Mouse (Mus musculus): Measurements from ENCODE around the gene B3gnt2.

Gene B3gnt2

DNA sequence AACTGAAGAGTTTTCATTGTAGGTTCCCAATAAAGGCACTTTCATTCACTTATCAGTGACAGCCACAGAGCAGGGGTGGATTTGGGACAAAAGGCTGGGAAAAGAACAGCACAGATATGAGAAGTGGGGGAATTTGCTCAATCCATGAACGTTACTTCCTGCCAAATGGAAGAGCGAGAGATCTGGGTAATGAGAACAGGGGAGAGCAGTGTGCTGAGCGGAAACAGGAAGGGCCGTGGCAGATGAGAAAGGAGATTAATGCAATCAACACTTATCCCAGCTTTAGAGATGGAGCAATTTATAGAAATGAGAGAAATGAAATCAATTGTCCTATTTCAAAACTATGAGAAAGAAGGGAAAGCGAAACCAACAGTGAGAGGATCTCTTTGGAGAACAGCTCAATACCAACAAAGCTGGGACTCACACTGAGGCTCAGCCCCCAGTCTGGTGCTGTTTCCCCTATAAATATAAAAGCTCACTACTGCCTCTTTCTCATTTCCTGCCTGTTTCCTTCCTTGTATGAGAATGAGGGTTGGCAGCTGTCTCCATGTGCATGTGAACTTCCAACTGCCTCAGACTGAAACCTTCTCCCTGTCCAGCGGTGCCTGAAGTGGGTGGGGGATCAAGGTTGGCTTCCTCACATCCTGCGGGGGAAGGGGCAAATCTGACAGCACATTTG is 11.0 kb upstream of the B3gnt2 start:
- DNase-seq (ENCODE audit: low read depth, low spot score): no peak

DNA sequence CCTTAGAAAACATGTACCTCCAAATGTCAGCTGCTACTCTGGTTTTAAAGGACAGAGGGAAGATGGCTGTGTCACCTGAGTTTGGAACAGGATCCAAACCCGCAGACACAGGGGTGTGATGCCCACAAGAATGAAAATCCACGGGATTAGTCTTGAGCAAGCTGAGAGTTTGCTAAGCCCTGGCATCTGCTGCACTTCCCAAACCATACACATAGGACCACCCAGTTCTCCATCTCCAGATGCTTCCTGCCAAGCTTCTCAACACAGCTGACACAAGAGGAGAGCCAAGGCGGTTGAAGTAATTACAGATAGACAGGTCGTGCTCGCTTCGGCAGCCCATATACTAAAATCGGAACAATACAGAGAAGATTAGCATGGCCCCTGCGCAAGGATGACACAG is 7.8 kb upstream of the B3gnt2 start:
- DNase-seq (ENCODE audit: low read depth, low spot score): no peak

DNA sequence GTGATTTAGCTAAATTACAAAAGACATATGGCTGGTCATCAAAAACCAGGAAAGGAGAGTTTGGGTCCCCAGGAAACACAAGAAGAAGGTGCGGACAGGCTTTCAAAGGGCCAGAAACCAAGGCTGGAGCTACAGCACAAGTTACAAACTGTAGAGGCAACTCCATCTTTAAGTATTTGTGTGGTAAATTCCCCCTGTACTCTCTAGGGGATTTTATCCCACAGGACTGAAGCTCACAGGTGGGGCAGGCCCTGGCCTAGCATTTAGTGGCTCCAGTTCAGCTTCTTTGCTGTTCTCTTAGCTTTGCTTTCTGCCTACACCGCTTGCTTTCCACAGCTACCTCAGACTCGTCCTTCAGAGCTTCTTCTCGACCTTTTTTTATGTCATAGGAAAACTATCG is 6.9 kb upstream of the B3gnt2 start:
- no peak for DNase-seq (ENCODE audit: low read depth, low spot score)

DNA sequence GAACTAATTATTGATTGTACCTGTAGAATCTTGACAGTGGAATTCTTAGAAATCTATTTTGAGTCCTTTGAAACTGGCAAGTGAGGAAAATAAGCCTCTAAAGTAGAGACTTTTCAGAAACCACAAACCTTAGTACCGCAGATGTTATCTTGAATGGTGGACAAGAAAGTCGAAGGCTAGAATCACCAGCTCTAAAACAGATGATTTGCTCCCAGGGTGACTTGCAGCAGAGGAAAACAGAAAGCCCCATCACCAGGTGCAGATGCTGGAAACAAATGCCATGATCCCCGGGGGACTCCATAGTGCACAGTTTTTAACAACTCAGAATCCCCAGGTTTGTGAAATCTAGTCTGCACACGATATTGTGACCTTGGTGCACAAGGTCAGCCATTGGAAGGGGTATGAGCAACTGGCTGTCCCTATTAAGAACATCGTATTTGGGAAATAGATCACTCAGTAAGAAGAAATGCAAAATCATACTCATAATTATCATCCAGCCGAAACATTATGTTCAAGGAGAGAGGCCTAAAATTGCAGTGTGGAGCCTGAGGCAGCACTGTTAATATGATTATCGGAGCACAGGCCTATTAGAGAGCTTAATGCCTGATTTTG is 5.0 kb upstream of the B3gnt2 start:
- DNase-seq (ENCODE audit: low read depth, low spot score): no peak

DNA sequence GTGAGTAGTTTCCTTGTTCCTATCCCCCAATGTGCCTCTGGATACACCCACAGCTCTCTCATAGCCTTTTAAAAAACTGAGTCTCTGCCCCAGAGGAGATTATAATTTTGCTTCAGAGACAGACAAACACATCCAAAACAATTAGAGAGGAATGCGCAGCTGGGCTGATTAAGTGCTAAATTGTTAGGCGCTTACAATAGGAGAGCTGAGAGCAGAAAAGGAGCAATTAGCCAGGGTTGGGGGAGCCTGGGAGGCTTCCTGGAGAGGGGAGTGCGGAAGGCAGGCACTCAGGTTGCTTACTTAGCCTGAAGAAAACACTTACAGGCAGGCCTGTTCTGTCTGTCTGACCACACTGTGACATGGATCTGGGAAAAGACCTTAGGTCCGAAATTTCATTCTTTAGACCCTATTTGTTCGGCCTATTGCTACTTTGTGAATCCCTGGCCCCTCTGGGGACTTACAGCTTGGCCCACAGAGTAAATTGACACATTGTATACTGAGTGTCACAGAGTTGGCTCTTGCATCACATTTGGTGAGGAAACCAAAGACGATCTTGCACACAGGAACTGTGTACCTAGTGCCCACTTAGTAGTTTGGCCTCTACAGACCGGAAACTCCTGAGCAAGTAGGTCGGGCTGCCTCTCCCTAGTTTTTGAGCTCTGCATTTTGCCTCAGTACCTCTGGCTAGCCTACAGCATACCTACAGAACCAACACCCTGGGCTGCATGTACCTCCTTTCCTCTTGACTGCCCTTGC is 3.7 kb upstream of the B3gnt2 start:
- DNase-seq (ENCODE audit: low read depth, low spot score): no peak

DNA sequence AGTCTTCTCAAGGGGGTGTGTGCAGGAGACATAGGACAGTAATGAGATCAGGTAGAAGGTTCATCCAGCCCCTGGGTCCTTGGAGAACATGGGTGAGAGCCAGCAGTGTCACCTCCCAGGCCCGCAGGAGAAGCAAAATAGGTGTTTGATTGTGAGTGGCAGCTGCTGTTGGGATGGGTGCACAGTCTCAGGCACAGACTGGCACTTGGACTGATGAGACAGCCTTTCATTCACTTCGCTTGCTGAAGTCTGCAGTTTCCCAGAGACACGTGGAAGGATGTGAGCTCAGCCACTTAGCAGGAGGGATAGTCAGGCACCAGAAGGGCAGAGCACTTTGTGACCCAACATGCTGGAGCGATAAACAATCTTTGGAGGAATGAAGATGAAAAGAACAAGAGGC is 2.8 kb upstream of the B3gnt2 start:
- DNase-seq (ENCODE audit: low read depth, low spot score): no peak

DNA sequence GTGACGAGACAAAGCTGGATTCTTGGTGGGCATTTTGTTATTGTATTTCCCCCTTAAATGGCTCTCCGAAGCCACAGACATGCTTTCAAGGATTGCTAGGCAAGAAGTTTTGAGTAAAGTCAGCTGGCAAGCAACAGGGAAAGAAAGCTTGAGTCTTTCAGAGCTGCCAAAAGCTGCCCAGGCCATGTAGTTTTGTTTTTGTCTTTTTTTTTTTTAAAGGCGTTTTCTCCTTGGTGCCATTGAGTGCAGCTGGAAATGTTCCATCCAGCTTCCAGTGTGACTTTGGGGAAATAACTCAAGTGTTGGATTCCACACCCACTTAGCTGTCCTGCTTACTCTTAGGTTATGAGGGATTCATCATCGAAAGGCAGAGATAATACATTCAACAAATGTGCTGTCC is 554 bp upstream of the B3gnt2 start:
- DNase-seq (ENCODE audit: low read depth, low spot score): no peak

DNA sequence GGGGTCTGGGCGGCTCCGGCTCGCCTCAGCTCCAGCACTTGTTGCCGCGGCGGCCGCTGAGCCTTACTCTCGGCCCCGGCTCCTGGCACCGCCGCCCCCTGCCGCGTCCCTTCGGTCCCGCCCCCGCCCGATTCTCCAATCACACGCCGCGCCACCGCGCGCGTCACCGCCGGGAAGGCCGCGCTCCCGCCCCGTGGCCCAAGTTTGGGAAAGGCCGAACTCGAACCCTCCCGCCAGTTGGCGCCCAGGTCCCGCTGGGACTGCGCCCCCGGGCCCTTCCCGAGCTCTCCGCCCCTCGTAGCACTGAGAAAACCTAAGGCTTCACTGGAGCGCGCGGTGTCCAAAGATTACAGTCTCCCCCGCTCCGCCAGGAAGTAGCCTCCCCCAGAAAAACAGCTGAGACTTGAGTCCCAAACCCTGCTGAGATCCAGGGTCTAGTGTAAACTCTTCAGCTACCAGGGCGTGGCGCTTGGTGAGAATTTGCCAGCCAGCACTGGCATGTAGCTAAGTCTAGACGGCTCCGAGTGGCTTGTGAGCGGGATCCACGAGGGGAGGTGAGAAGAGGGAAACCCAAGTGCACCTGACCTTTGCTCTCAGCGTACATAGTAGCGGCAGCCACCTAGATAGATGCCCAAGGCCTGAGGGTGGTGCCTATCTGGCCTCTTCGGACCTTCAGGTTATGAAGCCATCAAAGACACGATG is 977 bp downstream of the B3gnt2 start:
- DNase-seq (ENCODE audit: low read depth, low spot score): peak; percentile 47

DNA sequence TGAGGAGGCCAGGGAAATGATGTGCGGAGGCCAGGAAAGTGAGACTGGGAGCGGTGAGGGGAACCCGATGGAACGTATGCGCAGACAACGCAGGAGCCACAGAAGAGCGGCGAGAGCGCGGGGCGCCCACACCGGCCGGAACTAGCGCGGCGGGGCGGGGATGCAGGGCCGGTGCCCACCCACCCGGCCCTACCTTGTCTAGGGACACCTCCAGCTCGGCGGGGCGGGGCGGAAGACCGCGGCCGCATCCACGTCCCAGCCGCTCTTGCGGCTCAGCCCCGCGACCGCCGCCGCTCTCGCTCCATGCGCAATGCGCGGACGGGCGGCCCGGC is 1.5 kb downstream of the B3gnt2 start:
- no peak for DNase-seq (ENCODE audit: low read depth, low spot score)

DNA sequence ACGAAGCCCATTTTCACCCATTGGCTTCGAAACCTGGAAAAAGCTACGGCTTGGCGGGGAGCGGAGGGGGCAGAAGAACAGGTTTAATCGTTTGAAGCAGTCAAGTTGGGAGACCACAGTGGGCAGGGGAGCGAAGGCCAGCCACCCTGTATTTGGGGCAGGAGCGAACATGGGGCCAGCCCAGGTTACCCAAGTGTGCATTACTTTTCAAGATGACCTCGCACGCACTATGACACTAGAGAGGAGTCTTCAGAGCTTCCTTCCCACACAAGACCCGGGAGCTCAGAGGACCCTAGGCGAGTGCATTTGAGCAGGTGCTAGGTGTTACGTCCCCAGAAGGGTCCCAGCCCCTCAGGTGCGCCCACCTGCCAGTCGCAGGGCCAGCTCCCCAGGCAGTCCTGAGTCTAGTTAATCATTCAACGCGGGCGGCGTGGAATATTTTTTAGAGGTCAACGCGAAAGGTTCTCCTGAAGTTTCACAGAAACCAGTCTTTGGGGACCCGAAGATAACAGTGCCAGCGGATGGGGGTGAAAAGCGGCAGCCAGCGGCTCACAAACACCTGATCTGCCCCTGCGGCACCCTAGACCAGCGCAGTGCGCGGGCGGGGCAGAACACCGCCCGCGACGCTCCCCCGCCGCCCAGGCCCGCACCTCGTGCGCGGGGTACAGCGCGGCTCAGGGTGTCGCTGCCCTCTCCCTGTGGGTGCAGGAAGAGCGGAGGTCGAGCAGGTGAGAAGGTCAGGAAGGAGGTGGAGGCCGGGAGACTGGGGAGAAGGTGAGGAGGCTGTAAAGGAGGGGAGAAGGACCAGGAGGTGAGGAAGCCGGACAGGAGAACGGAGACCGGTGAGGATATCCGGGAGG is 2.1 kb downstream of the B3gnt2 start:
- DNase-seq (ENCODE audit: low read depth, low spot score): no peak

DNA sequence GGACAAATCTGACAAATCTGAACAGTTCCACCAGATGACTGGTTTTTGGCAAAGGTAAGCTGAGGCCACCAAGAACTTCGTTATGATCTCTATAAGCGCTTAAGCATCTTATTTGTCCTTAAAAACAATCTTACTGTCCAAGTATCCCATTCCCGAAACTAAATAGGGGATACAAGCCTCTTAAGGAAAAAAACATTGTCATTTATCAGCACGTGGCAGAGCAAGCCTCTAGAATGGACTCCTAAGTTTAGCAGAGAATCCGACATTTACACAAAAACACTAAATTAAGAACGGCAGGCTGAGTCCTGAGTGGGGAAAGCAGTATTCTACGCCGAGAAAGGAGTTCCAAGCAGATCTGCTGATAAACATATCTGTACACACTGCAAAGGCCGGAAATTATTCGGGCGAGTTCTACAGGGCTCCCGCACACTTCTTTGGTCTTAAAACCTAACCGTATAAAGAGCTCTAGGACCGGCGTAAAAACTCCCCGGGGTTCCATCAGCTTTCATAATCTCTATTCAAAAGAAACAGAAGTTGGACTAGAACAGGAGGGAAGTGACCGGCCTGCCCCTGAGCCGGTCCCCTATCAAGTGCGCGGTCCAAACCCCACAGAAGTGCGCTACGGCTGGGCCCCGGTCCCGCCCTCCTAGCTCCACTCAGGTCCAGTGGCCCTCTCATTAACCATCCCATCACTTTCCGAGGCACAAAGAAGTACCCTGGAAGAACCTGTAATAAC is 2.9 kb downstream of the B3gnt2 start:
- no peak for DNase-seq (ENCODE audit: low read depth, low spot score)

DNA sequence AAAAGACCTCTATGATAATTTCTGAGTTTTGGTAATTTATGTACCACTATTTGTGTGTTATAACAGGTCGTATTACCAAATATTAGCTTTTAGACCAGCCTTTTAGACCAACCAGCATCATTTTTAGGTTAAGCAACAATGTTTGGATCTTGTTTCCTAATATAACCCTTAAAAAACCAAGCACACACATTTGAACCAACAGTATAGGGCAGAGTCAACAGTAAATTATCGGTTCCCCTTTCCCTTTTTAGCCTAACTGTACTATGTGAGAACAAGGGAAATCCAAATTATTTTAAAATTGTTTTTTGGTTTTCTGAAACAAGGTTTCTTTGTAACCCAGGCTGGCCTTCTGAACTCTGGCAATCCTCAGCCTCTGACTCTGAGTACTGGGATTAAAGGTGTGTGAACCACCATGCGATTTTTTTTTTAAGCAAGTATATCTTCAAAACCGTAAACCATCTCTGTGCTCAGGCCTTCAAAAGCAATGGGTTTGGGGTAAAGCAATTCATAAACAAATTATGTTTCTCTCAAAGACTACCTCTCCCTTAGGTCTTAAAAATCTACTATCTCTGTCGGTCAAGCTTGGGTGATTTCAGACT is 3.6 kb downstream of the B3gnt2 start:
- DNase-seq (ENCODE audit: low read depth, low spot score): no peak

DNA sequence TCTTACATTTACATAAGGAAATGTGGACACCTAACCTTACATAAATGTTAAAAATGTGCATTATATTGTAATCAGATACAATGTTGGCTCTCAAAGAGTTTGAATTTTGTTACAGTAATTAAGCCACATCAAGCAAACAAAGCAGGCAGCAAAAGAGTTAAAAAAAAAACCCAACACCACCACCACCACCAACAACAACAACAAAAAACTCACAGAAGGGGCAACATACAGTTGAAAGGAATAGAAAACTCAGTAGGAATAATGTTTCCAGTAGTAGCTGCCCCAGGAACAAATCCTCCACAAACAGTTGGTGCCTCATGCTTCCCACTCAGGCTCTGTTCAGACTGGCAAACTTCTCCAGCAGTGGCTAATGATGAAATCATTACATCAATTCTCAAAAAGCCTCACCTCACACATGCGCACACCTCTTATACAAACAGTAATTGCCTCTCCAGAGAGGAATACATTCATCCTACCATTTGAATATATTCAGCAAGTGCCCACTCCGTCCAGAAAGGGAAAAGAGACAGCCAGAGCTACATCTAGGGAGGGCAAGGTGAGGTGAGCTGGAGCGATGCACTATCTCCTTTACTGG is 4.3 kb downstream of the B3gnt2 start:
- no peak for DNase-seq (ENCODE audit: low read depth, low spot score)

DNA sequence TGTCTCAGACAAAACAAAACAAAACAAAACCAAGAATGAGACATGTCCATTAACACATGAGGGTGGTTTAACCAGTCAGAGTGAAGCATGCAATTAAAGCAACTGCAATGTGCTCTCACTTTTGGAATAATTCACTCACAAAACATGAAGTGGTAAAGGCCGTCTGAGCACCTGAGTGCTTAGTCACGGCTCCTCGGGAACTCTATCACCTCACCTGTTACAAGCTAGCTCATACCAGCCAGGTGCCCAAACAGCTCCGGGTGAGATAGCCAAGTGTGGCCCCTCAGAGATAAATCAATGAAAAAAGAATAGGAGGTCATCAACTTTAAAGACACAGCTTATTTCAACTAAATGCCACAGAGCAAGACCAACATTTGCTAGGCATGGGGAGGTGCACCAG is 6.2 kb downstream of the B3gnt2 start:
- DNase-seq (ENCODE audit: low read depth, low spot score): no peak

DNA sequence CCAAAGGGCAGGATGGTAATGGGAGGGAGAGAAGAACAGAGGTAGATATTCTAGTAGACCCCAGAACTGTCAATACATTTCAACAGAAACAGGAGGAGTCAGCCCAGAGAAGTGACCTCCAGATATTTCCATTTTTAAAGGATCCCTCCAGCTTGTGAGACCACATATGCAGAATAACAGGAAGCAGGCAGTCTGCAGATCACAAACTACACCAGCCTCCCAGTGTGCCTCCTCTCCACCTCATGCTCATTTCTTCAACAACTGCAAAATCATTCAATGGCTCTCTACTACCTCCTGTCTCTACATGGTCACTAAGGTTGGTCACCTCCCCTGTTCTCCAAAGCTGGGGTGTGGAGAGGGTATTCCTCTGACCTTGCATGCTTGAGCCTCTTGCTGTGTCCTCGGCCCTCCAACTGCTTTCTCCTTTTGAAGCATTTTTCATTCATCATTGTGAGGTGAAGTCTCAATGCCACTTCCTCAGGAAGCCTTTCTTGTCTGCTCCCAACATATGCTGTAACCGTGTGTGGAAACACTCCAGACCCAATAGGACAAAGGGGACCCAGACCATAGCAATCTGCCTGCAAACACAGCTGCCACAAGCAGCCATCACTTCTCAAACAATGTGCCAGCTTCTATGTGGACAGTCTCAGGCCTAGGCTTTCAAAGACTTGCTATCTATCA is 7.1 kb downstream of the B3gnt2 start:
- no peak for DNase-seq (ENCODE audit: low read depth, low spot score)

DNA sequence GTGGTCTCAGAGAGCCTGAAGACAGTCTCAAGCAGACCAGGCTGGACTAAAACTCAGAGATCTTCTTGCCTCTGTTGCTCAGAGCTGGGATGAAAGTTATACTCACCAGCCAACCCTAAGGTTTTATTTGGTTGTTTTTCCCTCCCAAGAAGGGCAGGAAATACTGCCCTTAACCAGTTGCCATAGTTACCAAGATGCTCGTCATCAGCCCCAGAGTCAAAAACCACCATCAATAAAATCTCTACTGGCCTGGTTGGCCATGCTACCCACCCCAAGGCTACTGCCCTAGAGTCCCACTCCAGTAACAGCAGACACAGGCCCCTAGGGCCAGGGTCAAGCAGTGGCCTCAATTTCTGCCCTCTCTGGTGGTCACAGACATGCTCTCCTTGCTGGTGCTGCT is 8.3 kb downstream of the B3gnt2 start:
- DNase-seq (ENCODE audit: low read depth, low spot score): no peak

DNA sequence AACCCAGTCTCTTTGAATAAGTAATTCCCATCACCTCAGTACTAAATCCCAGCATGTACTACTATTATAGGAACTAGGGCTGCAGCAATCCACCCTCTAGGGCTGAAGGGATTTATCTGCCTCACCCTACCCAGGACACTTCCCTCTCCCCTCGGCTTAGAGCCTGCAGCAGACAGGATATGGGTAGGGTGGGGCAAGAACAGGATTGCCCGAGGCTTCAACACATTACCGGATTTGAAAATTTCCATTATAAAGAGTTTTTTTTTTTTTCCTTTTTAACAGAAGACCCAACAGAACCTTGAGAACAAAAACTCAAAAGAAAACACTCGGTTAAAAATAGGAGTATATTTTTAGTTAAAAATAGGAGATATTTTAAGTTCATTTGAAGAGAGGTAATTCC is 9.3 kb downstream of the B3gnt2 start:
- DNase-seq (ENCODE audit: low read depth, low spot score): no peak

DNA sequence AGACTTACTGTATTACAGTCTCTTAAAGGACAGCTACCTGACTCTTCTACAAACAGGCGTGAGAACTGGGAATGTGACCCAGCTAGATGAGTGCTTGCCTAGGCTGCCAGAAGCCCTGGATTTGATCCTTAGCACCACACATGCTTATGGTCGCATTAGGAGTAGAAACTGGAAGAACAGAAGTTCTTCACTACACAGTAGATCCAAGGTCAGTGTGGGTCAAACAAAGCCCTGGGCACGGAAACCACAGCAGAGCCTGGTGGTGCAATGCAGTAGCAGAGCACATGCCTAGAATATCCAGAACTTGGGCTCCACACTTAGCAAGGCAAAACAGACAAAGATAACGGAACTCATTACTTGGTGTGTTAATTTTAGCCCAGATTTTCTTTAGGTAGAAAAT is 10.7 kb downstream of the B3gnt2 start:
- no peak for DNase-seq (ENCODE audit: low read depth, low spot score)

DNA sequence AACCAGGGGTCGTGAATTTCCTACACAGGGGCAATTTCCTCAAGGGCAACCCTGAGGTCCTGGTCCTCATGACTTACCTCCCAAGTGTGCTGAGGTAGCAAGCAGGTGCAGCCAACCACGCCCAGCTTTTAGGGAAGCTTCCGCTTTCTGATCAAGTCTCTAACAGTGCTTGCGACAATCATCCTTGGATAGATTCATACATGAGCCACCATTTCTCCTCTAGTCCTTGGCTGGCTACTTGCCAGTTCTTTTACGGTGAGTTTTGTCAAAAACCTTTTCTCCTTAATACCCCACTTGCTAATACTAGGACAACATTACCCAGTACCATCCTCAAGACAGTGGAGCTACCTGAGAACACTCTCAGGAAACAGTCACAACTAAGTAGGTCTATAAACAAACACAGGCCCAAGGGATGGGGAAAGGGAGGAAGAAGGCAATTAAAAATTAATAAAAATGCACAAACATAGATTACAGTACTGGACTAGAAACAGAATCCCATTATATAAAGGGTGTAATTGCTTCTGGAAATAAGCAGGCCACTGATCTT is 12.0 kb downstream of the B3gnt2 start:
- no peak for DNase-seq (ENCODE audit: low read depth, low spot score)

Measured in c-Kit-negative CD71-positive TER-119-positive erythroid progenitor cells, embryonic 14.5 days (primary cell).